Mouse (Mus musculus) liver, postnatal 0 days (tissue): ENCODE data around the gene B3gat1.

Experiments
- CTCF ChIP-seq: sonication (generic); IDR thresholded peaks from 2 replicates; pipeline ENCODE4 v1.5.1; 2016; ENCODE audit warnings: antibody characterized with exemption, low read depth
- EP300 ChIP-seq: IDR thresholded peaks from 2 replicates; pipeline ENCODE4 v1.6.1; 2016; ENCODE audit warnings: antibody characterized with exemption, low read depth, mild to moderate bottlenecking

- TF ChIP-seq CTCF (no peak), EP300 (no peak)
These were observed 3.6 kb downstream of the B3gat1 start for GRCm38 (mm10) chr9:26737116-26737515.
